Mouse (Mus musculus): ENCODE data around the gene Eef1g.

DNA sequence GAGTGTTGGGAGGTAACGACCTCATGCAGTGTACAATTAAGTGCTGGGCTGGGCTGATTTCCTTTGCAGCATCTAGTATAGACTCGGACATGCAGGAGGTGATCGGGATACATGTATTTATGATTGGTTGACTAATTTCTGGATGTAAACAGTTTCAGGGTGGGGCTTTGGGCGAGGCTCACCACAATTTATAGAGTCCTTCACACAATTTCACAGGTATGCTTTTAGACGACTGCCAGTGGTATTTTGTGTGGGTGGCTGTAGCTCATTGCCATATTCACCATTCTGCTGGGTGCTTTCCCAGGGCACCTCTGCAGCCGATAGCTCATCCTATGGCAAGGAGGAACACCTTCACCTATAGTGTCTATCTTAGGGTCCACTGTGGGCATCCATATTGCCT lies 31.7 kb downstream of the Eef1g start:
- no peak for TF ChIP-seq POLR2A (IDR thresholded peaks at IDR 0.05; ENCODE audit: low read depth, low read length)
- no peak for TF ChIP-seq CTCF (conservative IDR thresholded peaks at IDR 0.05; ENCODE audit: insufficient read depth, insufficient read length, low read depth, low read length)

Measured in kidney, adult 2 months (tissue).